Mouse (Mus musculus): ENCODE measurements around the gene Dand5. TPM values are rescaled to one million over a fixed set of nuclear protein-coding genes. Genes with fewer than 3 reads are reported as not detected.

Gene Dand5
- total RNA-seq, 2 experiments from 2014 or later: 9.7 to 11.1 TPM

DNA sequence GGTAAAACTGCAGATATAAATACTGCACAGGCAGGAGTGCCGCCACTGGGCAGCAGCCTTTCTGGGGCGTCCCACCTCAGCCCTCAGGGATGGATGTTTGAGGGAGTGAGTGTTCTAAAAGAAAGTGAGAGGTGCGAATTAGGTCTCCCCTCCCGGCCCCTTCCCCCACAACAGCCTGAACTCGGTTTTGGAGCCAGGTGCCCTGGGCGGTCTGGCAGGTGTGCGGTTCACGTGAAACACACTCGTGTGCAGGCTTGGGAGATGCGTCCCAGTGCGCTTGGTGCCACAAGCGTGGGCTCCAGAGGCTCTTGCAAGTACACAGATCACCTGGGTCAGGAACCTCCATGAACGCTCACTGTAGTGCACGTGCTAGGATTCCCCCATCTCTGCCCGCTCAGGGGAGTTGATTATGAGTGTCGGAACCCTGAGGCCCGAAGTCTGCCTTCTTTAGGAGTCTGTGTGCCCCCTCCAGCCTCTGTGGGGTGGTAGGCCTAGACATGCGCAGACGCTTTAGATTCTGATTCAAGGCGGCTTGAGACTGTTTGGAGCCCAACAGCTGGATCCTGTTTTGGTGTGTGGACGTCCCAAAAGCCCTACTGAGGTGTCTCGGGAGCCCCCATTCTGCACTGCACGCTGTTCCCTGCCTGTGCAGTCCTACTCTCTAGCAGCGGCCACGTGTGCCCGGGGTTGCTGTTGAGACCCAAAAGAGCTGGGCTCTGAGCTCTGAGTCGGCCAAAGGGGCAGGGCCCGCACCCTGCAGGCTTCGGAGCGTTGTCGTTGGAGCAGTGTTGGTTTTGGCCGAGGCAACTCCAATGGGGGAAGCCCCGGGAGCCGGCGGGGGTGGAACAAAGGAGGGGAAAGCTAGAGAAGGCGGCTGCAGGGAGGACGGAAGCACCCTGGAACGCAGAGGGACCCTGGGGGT is 36.6 kb downstream of the Dand5 start:
- intact Hi-C loops (cut with DNase I): no loop called here
- Histone ChIP-seq H3K27ac (peak overlapping the region; percentile 85), H3K4me3 (peak overlapping the region; percentile 1; the same call in 1 of the 2 replicates)
- no peak for TF ChIP-seq CTCF (IDR thresholded peaks at IDR 0.05)
- DNase-seq (ENCODE audit: extremely low spot score in 1 of 2, low spot score in 2 of 2): no peak

DNA sequence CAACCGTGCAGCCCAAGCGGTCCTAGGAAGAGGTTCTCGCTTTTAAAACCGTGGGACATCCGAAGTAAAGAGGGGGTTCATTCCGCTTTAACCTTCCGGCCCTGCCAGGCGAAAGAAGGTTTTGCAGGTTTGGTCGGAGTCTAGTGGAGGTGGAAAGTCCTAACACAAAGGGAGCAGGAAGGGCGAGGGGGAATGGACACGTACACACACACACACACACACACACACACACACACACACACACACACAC is 37.2 kb downstream of the Dand5 start:
- TF ChIP-seq CTCF (IDR thresholded peaks at IDR 0.05): no peak
- intact Hi-C loops (cut with DNase I): no loop called here
- H3K27ac ChIP-seq: 0 out of 2 replicates have a peak overlapping the region, but pooled peaks have one; percentile 96
- no peak for DNase-seq (ENCODE audit: extremely low spot score in 1 of 2, low spot score in 2 of 2)
- no peak overlapping the region for H3K4me3 ChIP-seq

DNA sequence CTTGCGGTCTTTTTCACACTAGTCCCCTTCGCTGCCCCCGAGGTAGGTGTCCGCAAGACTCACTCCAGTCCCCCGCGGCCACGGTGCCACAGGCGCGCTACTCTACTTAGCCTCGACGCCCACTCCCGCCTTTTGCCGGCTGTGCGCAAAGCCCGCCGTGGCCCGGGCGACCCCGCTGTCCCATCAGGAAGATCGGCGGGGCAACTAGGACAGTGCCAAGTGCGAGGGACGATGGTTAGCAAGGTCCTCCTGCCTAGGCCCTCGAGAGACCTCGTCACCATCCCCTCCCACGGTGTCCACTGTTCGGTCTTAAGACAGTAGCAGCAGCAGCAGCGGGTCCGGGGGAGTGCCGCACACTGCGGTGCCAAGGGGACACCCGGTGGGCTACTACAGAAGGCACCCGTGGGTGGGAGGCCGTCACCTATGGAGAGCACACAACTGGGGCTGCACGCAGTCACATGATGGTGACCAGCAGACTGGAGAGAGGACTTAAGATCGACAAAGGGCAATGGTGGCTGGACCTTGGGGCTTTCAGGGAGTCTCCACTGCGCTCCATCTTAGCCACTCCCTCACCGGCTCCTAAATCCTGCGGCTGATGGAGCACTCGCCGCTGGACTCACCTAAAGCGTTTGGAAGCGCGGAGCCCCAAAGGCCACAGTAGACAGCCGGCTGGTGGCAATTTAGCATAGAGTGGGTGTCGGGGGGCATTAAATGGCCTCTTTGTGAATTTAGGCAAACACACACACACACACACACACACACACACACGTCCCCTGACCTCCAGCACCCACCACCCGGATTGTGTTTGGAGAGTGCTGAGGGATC is 37.7 kb downstream of the Dand5 start:
- H3K4me3 ChIP-seq: peak overlapping the region; percentile 45
- intact Hi-C loops (cut with DNase I): no loop called here
- no peak for DNase-seq (ENCODE audit: extremely low spot score in 1 of 2, low spot score in 2 of 2)
- TF ChIP-seq CTCF (IDR thresholded peaks at IDR 0.05): no peak
- H3K27ac ChIP-seq: peak overlapping the region; percentile 96

DNA sequence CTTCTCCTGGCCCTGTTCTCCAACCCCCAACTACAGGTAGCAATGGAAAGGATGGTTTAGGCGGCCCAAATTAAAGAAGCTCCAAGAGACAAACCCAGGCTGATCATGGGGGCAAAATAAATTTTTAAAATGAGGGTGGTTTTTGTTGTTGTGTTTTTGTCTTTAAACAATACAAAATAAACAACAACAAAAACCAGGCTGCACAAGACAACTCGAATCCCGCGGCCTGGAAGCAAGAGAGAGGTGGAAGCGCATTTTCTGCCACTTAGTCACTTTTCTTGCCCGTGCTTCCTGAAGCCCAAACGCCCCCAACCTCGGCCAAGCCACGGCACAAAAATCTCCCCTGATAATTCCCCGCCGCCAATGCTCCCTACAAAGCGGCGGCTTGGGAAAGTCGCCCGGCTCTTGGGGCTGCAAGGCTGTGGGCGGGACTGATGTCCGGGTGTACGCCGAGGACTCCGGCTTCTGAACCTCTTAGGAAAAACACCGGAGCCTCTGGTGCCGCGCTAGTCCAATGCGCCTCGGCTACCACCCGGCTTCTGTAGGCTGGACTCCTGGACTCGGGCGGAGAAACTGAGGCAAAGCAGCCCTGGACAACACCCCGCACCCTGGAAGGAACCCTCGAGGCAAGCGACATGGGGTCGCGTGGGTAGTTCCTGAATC is 38.6 kb downstream of the Dand5 start:
- no peak for DNase-seq (ENCODE audit: extremely low spot score in 1 of 2, low spot score in 2 of 2)
- peak overlapping the region; percentile 96 for H3K27ac ChIP-seq
- no peak for TF ChIP-seq CTCF (IDR thresholded peaks at IDR 0.05)
- peak overlapping the region; percentile 45 for H3K4me3 ChIP-seq
- intact Hi-C loops (cut with DNase I): no loop called here

DNA sequence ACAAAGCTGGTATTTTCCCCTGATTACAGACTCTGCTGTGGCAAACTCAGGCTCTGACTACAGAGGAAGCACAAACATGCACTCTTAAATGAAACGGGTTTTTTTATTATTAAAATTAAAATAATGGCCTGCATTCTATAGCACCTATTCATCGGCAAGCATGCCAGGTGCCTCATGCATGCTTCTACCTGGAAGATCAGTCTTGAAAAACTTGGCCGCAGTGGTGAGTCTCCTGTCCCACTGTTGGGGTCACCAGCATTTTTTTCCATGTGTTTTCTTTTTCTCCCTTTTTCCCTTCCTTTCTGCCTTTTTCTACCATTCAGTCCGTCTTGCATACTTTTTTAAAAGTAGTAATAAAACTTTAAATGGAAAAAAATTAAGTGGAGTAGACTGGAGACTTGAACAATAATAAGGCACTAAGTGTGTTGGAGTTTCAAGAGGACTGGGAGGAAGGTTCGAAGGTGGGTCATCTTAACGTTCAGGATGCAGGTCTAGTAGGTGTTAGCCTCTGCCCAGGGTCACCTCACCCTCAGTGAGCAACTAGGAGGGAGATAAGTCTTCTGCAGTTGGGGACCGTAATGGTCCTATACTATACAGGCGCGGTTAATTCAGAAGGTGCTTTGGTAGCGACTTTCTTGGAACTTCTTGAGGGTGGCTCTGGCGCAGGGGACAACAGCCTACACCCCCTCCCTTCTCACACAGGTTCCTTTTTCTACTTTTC is 39.3 kb downstream of the Dand5 start:
- no peak for DNase-seq (ENCODE audit: extremely low spot score in 1 of 2, low spot score in 2 of 2)
- H3K27ac ChIP-seq: peak overlapping the region; percentile 96
- TF ChIP-seq CTCF (IDR thresholded peaks at IDR 0.05): no peak
- intact Hi-C loops (cut with DNase I): no loop called here
- no peak overlapping the region for H3K4me3 ChIP-seq

DNA sequence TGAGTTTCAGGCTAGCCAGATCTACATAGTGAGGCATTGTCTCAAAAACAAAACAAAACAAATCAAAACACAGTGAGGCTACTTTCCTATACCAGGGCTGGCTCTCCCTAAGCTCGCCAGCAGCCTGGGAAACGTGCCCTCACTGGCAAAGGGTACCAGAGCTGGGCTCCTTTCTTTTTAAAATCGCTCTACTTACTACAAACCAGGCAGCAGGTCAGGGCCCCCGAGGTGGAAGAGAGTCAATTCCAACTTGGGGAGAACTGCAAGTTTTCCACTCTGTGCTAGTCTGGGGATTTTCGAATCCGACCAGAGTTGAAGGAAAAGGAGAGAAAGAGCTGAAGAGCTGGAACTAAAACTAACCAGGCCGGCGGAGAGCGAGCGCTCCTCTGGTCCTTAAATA is 39.9 kb downstream of the Dand5 start:
- Histone ChIP-seq H3K27ac (peak overlapping the region; percentile 96), H3K4me3 (no peak overlapping the region)
- DNase-seq (ENCODE audit: extremely low spot score in 1 of 2, low spot score in 2 of 2): no peak
- intact Hi-C loops (cut with DNase I): no loop called here
- TF ChIP-seq CTCF (IDR thresholded peaks at IDR 0.05): no peak

DNA sequence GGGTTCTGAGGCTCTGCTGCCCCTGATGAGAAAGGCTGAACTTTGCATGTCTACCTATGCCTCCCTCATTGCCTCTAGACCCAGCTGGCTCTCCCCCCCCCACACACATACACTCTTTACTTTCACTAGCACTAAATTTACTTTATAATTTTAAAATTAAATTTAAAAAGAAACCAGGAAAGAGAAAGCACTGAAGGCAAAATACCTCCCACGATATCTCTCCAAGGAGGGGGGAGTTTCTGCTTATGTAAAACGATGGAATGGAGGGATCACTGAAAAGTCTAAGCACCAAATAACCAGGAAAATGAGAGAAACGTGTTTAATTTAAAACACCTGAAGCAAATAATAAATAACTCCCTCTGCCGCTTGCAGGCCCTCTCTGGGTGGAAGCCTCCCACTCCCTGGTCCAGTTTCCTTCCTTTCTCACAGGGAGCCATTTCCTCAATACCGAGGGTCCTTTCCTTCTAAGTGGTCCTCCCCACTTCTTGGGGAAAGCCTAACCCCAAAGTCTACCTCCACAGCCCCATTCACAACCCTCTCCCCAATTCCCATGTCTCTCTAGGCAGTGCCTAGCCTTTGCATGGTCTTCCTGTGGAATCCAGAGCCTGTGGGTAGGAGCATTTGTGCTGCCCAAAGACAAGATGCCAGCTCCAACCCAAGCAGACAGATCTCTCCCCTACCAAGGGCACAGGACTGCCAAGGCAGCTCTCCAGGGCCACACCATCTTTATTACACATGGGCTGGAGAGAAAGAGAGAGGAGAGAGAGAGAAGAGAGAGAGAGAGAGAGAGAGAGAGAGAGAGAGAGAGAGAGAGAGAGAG is 40.7 kb downstream of the Dand5 start:
- no peak for DNase-seq (ENCODE audit: extremely low spot score in 1 of 2, low spot score in 2 of 2)
- Histone ChIP-seq H3K27ac (peak overlapping the region; percentile 96), H3K4me3 (no peak overlapping the region)
- no peak for TF ChIP-seq CTCF (IDR thresholded peaks at IDR 0.05)
- intact Hi-C loops (cut with DNase I): no loop called here

DNA sequence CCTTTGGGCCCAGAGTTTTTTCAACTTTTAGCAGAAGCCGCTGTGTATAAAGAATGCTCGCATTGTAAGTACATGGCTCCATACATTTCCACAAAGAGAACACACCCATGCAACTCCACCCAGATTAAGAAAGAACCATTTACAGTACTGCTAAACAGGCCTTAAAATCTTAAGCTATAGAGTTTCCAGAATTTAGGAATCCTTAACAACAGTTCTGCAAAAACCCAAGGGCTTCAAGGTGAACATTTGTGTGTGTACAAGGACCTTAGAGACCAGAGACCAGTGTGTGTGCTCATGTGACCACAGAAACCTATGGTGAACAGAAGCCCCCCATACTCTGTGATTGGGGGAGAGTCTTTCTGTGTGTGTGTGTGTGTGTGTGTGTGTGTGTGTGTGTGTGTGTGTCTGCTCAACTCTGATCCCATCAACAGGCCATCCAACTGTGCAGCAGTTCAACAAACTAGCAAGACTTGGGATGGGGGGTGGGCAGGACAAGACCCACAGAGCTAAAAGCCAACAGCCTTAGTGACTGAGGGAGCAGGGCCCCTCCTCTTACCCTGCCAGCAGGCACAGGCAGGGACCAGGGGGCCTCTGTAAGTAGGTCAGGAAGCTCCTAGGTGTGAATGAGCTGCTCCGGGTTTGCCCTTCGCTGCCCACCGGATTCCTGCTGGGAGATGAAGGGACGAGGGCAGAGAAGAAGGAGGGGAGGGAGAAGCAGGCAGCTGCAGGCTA is 41.5 kb downstream of the Dand5 start:
- H3K4me3 ChIP-seq: no peak overlapping the region
- no peak for TF ChIP-seq CTCF (IDR thresholded peaks at IDR 0.05)
- intact Hi-C loops (cut with DNase I): no loop called here
- no peak for DNase-seq (ENCODE audit: extremely low spot score in 1 of 2, low spot score in 2 of 2)
- H3K27ac ChIP-seq: peak overlapping the region; percentile 96

DNA sequence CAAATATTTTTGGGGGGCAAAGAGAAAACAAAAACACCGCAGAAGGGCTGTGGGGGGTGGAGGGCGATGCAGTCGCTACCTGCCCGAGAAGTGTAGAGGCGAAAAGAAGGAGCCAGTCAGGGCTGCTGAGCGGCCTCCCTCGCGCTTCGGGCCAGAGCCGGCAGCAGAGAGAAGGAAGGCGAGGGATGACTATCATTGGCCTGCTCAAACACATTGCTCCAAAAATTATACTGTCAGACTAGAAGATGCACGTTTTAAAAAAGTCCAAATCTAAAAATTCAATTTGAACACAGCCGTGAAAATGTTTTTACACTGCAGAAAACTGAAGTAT is 42.4 kb downstream of the Dand5 start:
- peak overlapping the region; percentile 9; the same call in 1 of the 2 replicates for H3K4me3 ChIP-seq
- intact Hi-C loops (cut with DNase I): no loop called here
- TF ChIP-seq CTCF (IDR thresholded peaks at IDR 0.05): no peak
- DNase-seq (ENCODE audit: extremely low spot score in 1 of 2, low spot score in 2 of 2): no peak
- peak overlapping the region; percentile 96 for H3K27ac ChIP-seq

DNA sequence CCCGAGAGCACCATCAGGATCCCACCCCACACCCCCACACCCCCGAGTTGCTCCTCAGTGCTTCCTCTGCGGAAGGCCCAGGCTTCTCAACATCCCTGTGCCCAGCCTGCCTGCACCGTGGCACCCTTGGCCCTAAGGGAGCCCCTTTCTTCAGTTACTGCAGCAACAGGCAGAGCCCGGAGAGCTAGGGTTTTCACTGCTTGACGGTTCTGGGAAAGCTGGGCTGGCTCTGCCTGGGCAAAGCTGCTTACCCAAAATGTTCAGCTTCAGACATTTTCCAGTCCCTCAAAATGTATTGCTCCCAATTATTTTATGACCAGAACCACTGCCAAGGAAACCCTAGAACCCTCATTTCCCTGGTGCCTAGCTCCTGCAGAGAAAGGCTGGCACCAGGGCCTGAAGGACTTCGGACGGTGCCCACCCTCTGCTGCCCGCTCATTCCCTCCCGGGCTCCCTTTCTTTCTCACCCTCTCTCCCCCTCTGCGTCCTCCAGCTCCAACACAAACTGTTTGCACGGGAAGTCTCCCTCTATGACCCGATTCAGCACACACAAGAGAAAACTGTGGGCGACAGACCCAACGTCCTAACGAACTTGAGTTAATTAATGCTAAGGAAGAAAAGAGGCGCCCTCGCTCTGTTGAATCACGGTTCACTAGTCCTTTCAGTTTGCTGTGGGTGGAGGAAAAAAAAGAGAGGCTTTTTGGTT is 43.0 kb downstream of the Dand5 start:
- Histone ChIP-seq H3K27ac (peak overlapping the region; percentile 96), H3K4me3 (peak overlapping the region; percentile 34)
- no peak for TF ChIP-seq CTCF (IDR thresholded peaks at IDR 0.05)
- no peak for DNase-seq (ENCODE audit: extremely low spot score in 1 of 2, low spot score in 2 of 2)
- intact Hi-C loops (cut with DNase I): no loop called here
